Mouse (Mus musculus) neural tube, embryonic 15.5 days (tissue): ENCODE data around the gene Hoxb6. TPM values are rescaled to one million over a fixed set of nuclear protein-coding genes. Genes with fewer than 3 reads are reported as not detected.

Experiments used
- ATAC-seq: fragments of 200-750 bp; cut with Nextera tagmentation; 2 replicates; pipeline ENCODE4 v1.8.0; 2017; ENCODE audit warnings: mild to moderate bottlenecking, moderate TSS enrichment, moderate library complexity; ENCODE audit not compliant: low FRiP score
- H3K27ac ChIP-seq: fragments of 300-500 bp; sonication (generic); replicated peaks from 2 replicates; pipeline ENCODE4 v1.5.1; 2015; ENCODE audit warnings: mild to moderate bottlenecking, inconsistent platforms
- H3K27me3 ChIP-seq: fragments of 300-500 bp; sonication (generic); replicated peaks from 2 replicates; pipeline ENCODE4 v1.6.1; 2015; ENCODE audit warnings: inconsistent platforms
- H3K36me3 ChIP-seq: fragments of 300-500 bp; sonication (generic); 2 replicates; pipeline ENCODE4 v1.6.1; 2015; ENCODE audit warnings: inconsistent platforms
- H3K4me1 ChIP-seq: fragments of 300-500 bp; sonication (generic); 2 replicates; pipeline ENCODE4 v1.6.1; 2015; ENCODE audit warnings: inconsistent platforms
- H3K4me2 ChIP-seq: fragments of 300-500 bp; sonication (generic); 2 replicates; pipeline ENCODE4 v1.6.1; 2015; ENCODE audit warnings: inconsistent platforms, mild to moderate bottlenecking, moderate library complexity
- H3K4me3 ChIP-seq: fragments of 300-500 bp; sonication (generic); replicated peaks from 2 replicates; pipeline ENCODE4 v1.5.1; 2015; ENCODE audit warnings: mild to moderate bottlenecking, inconsistent platforms
- H3K9ac ChIP-seq: fragments of 300-500 bp; sonication (generic); replicated peaks from 2 replicates; pipeline ENCODE4 v1.6.1; 2015; ENCODE audit warnings: mild to moderate bottlenecking, inconsistent platforms
- H3K9me3 ChIP-seq: fragments of 300-500 bp; sonication (generic); replicated peaks from 2 replicates; pipeline ENCODE4 v1.6.1; 2016; ENCODE audit warnings: inconsistent platforms
- WGBS: fragments of 180-500 bp; shearing (Covaris S2); methylation state at CpG from one replicate; pipeline ENCODE4 v1.1.7; 2015; ENCODE audit warnings: mixed read lengths; 5-methylcytosine and 5-hydroxymethylcytosine counted together
- polyA plus RNA-seq: library from polyadenylated mRNA; unstranded; fragments of >200 nt; fragmentation: Nextera tagmentation; extraction: Ambion mirVana; gene quantifications from 2 replicates; pipeline ENCODE4 v1.2.1, GENCODE M21; 2015

Gene Hoxb6
- polyA plus RNA-seq, 1 experiment from 2014 or later = 135 TPM

- no peaks in the 10 kb centered on the region for H3K9me3 ChIP-seq
- H3K4me3 ChIP-seq = peak overlapping the region; percentile 60
- peak overlapping the region; percentile 87 for H3K4me2 ChIP-seq
- 6% methylated on average over 11 of the region's 11 CpGs for WGBS
- H3K36me3 ChIP-seq = no peaks in the 10 kb centered on the region
- H3K4me1 ChIP-seq = peaks cover 52% of the 10 kb centered on the region
- H3K9ac ChIP-seq = peak overlapping the region; percentile 83
- 0 out of 2 replicates have a peak, but pooled peaks have one; percentile 1 for ATAC-seq
- H3K27me3 ChIP-seq = no peaks in the 10 kb centered on the region
- peak overlapping the region; percentile 99 for H3K27ac ChIP-seq
Observed at GRCm38 (mm10) chr11:96297968-96298635, 5.8 kb downstream of the Hoxb6 start.

DNA sequence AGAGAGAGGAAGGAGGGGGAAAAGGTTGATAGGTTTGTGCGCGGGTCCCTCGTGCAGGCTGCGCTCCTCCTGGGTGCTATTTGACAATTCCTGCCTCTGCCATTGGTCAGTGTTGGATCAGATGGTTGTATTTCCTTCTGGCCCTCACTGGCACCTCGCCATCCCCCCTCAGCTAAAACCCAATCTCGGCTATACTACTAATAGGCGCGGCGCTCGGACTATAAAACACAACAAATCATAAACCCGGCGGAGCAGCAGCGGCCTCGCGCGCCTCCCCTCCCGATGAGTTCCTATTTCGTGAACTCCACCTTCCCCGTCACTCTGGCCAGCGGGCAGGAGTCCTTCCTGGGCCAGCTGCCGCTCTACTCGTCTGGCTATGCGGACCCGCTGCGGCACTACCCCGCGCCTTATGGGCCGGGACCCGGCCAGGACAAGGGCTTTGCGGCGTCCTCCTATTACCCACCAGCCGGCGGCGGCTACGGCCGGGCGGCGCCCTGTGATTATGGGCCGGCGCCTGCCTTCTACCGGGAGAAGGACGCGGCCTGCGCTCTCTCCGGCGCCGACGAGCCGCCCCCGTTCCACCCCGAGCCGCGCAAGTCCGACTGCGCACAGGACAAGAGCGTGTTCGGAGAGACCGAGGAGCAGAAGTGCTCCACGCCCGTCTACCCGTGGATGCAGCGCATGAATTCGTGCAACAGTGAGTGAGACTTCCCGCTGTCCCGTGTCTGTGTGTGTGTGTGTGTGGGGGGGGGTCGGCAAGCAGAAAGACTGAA lies 6.8 kb downstream of the Hoxb6 start:
- Histone ChIP-seq H3K36me3 (no peaks in the 10 kb centered on the region), H3K27me3 (no peaks in the 10 kb centered on the region), H3K4me3 (peak overlapping the region; percentile 60), H3K27ac (peak overlapping the region; percentile 99), H3K4me2 (peak overlapping the region; percentile 87), H3K4me1 (peaks cover 59% of the 10 kb centered on the region), H3K9ac (peak overlapping the region; percentile 83), H3K9me3 (no peaks in the 10 kb centered on the region)
- under 1% methylated on average over 66 of the region's 66 CpGs for WGBS
- ATAC-seq = peak; percentile 74

- H3K4me1 ChIP-seq = peaks cover 62% of the 10 kb centered on the region
- H3K4me2 ChIP-seq = peak overlapping the region; percentile 87
- no peak for ATAC-seq
- WGBS = under 1% methylated on average over 9 of the region's 9 CpGs
- peak overlapping the region; percentile 60 for H3K4me3 ChIP-seq
- H3K27me3 ChIP-seq = no peaks in the 10 kb centered on the region
- H3K36me3 ChIP-seq = no peaks in the 10 kb centered on the region
- peak overlapping the region; percentile 99 for H3K27ac ChIP-seq
- no peaks in the 10 kb centered on the region for H3K9me3 ChIP-seq
- peak overlapping the region; percentile 83 for H3K9ac ChIP-seq
Observed at GRCm38 (mm10) chr11:96299781-96300180, 7.5 kb downstream of the Hoxb6 start.

GRCm38 (mm10) chr11:96300354-96301063 lies 8.2 kb downstream of the Hoxb6 start:
- Histone ChIP-seq H3K4me1 (peaks cover 67% of the 10 kb centered on the region), H3K36me3 (no peaks in the 10 kb centered on the region), H3K4me2 (peak overlapping the region; percentile 87), H3K27me3 (no peaks in the 10 kb centered on the region), H3K4me3 (peak overlapping the region; percentile 60), H3K27ac (peak overlapping the region; percentile 99), H3K9me3 (no peaks in the 10 kb centered on the region), H3K9ac (peak overlapping the region; percentile 83)
- no peak for ATAC-seq
- 3% methylated on average over 35 of the region's 35 CpGs for WGBS

DNA sequence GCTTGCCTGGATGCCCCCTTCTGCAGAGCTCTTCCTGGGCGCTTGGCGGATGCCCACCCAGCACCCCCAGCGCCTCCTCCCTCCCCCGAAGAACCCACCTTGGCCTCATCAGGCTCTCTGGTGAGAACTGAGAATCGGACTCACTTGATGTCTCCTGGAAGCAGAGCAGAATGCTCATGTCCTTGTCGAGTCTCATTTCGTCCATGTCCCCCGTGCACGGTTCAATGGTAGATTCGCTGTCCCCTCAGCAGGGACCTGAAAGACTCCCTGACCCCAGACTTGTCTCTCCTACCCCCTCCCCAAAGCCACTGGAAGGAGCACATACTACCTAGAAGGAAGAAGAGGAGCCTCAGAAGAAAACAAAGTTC lies 8.8 kb downstream of the Hoxb6 start:
- peaks cover 69% of the 10 kb centered on the region for H3K4me1 ChIP-seq
- peak overlapping the region; percentile 83 for H3K9ac ChIP-seq
- no peaks in the 10 kb centered on the region for H3K9me3 ChIP-seq
- H3K36me3 ChIP-seq = no peaks in the 10 kb centered on the region
- WGBS = 4% methylated on average over 10 of the region's 10 CpGs
- H3K4me3 ChIP-seq = peak overlapping the region; percentile 60
- peak overlapping the region; percentile 87 for H3K4me2 ChIP-seq
- ATAC-seq = no peak
- no peaks in the 10 kb centered on the region for H3K27me3 ChIP-seq
- peak overlapping the region; percentile 99 for H3K27ac ChIP-seq

- peak; percentile 12; the same call in 1 of the 2 replicates for ATAC-seq
- no peaks in the 10 kb centered on the region for H3K36me3 ChIP-seq
Observed at GRCm38 (mm10) chr11:96301837-96302236, 9.6 kb downstream of the Hoxb6 start.

GRCm38 (mm10) chr11:96302381-96303150 lies 10.3 kb downstream of the Hoxb6 start:
- Histone ChIP-seq H3K9ac (peak overlapping the region; percentile 83), H3K27me3 (no peaks in the 10 kb centered on the region), H3K4me3 (peak overlapping the region; percentile 60), H3K27ac (peak overlapping the region; percentile 99), H3K9me3 (no peaks in the 10 kb centered on the region), H3K36me3 (no peaks in the 10 kb centered on the region), H3K4me1 (peaks cover 70% of the 10 kb centered on the region), H3K4me2 (peak overlapping the region; percentile 87)
- 6% methylated on average over 23 of the region's 23 CpGs for WGBS
- ATAC-seq = no peak

More at GRCm38 (mm10) chr11:96301837-96302236, 9.6 kb downstream of the Hoxb6 start:
- H3K4me3 ChIP-seq = peak overlapping the region; percentile 60
- H3K27me3 ChIP-seq = no peaks in the 10 kb centered on the region
- peak overlapping the region; percentile 87 for H3K4me2 ChIP-seq
- H3K27ac ChIP-seq = peak overlapping the region; percentile 99
- peak overlapping the region; percentile 83 for H3K9ac ChIP-seq
- peaks cover 70% of the 10 kb centered on the region for H3K4me1 ChIP-seq
- no peaks in the 10 kb centered on the region for H3K9me3 ChIP-seq
- WGBS = 4% methylated on average over 15 of the region's 15 CpGs

DNA sequence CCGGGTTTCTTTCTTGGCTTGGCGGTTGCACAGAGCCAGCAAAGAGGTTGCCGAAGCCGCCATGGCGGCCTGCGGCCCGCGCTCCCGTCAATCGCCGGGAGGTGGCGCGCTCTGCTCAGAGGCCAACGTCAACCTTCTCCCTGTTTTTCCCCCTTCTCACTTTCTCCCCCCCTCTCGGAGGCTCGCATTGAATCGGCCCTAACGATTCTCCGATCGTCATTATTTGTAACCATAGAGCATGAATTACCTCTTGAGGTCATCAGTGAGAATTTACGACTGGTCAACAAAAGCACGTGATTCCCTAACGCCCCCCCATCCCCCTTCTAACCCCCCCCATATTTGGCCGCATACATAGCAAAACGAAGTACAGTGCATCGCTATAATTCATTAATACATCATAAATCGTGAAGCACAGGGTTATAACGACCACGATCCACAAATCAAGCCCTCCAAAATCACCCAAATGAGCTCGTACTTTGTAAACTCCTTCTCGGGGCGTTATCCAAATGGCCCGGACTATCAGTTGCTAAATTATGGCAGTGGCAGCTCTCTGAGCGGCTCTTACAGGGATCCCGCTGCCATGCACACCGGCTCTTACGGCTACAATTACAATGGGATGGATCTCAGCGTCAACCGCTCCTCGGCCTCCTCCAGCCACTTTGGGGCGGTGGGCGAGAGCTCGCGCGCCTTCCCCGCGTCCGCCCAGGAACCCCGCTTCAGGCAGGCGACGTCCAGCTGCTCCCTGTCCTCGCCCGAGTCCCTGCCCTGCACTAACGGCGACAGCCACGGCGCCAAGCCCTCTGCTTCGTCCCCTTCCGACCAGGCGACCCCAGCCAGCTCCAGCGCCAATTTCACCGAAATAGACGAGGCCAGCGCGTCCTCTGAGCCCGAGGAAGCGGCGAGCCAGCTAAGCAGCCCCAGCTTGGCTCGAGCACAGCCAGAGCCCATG lies 11.1 kb downstream of the Hoxb6 start, which contains the start of gene Hoxb5:
TSS of gene Hoxb5 (plus strand) at position 186 of the 949 bp plus-strand sequence.
- peak; percentile 46 for ATAC-seq
- Histone ChIP-seq H3K4me3 (peak within 1 kb of the TSS; percentile 60), H3K36me3 (no peaks in the 10 kb centered on the region), H3K4me2 (peak within 1 kb of the TSS; percentile 87), H3K27me3 (no peaks in the 10 kb centered on the region), H3K27ac (peak within 1 kb of the TSS; percentile 99), H3K9ac (peak within 1 kb of the TSS; percentile 83), H3K4me1 (peaks cover 71% of the 10 kb centered on the region), H3K9me3 (no peaks in the 10 kb centered on the region)
- under 1% methylated on average over 69 of the region's 69 CpGs for WGBS

DNA sequence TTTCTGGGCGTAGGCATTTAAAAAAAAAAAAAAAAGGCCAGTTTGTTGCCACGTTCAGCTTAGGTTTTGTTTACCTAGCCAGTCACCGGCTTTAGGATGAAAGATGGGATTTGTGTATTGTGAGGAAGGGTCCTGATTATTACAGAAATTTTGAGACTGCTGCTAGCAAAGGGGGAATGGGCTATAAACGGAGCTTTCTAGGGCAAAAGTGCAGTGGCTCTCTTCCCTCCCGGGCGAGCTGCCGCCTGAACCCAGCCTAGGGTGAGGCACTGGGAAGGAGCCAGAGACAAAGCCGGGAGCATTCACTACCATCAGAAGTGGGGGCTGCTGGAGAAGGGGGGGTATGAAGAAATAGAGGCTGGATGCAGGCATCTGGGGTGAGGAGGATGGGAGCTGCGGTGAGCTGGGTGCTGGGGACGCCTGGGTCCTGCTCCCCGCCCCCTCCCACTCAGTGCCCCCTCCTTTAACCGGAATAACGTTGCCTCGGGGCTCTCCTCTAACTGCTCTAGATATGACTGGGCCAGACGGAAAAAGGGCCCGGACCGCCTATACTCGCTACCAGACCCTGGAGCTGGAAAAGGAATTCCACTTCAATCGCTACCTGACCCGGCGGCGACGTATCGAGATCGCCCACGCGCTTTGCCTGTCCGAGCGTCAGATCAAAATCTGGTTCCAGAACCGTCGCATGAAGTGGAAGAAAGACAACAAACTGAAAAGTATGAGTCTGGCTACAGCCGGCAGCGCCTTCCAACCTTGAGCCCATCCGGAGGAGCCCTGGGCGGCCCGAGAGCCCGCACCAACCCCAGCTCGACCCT lies 12.3 kb downstream of the Hoxb6 start:
- Histone ChIP-seq H3K4me2 (peak overlapping the region; percentile 87), H3K27me3 (no peaks in the 10 kb centered on the region), H3K4me1 (peaks cover 83% of the 10 kb centered on the region), H3K36me3 (no peaks in the 10 kb centered on the region), H3K4me3 (peak overlapping the region; percentile 60), H3K27ac (peak overlapping the region; percentile 99), H3K9me3 (no peaks in the 10 kb centered on the region), H3K9ac (peak overlapping the region; percentile 83)
- WGBS = 2% methylated on average over 38 of the region's 38 CpGs
- ATAC-seq = no peak
